Comparison of ENCODE assay signal across 7 mouse cellular contexts in genomic region chr1:33946601-33947395, GRCm38 (mm10). TPM values are rescaled to one million over a fixed set of nuclear protein-coding genes. Genes with fewer than 3 reads are reported as not detected.
DNase-seq lines count a peak whose midpoint lies in the region; ATAC-seq and TF ChIP-seq lines count a peak whose summit lies in the region.

No protein-coding gene starts in this region.

- TF ChIP-seq POLR2A in ES-Bruce4 (IDR thresholded peaks at IDR 0.05; ENCODE audit: insufficient read depth, low read length), result no peak

- peak overlapping the region; percentile 80; the same call in 1 of the 2 replicates for H3K27ac ChIP-seq in ES-Bruce4 (ENCODE audit: insufficient read depth, low read length)

- no peak for ATAC-seq in megakaryocyte, adult 5-6 weeks (ENCODE audit: poor library complexity, severe bottlenecking)

- H3K36me3 ChIP-seq in ES-Bruce4 (ENCODE audit: control insufficient read depth, insufficient read depth, low read length, poor library complexity, severe bottlenecking), result no peaks in the 10 kb centered on the region

- peaks cover 4% of the 10 kb centered on the region for H3K4me1 ChIP-seq in ES-Bruce4 (ENCODE audit: control insufficient read depth, insufficient read depth, low read length)

- no peak overlapping the region for H3K4me3 ChIP-seq in ES-Bruce4 (ENCODE audit: low read depth, low read length)

- DNase-seq in brain, adult 2 months (ENCODE audit: low read depth, low spot score), result peak; percentile 97
- peak; percentile 70 to 73 for DNase-seq in frontal cortex, postnatal 10 days (ENCODE audit: low spot score in 2 of 2)
- DNase-seq in layer of hippocampus, postnatal 10 days (ENCODE audit: low spot score in 2 of 2), result peak; percentile 42 to 61
- peak; percentile 72 to 78 for DNase-seq in right cerebral cortex, adult 2 months (ENCODE audit: low spot score in 2 of 2)
- no peak for DNase-seq in urinary bladder, adult 2 months (ENCODE audit: low spot score)

- no peaks in the 10 kb centered on the region for H3K27me3 ChIP-seq in ES-Bruce4 (ENCODE audit: control insufficient read depth, insufficient read depth, low read length, poor library complexity, severe bottlenecking)

- no peak for TF ChIP-seq EP300 in ES-Bruce4 (IDR thresholded peaks at IDR 0.05; ENCODE audit: insufficient read depth, low read depth, low read length)

- no peaks in the 10 kb centered on the region for H3K9me3 ChIP-seq in ES-Bruce4 (replicated peaks; ENCODE audit: control insufficient read depth, insufficient read depth, low read length, poor library complexity, severe bottlenecking)

- peak overlapping the region; percentile 40 for H3K9ac ChIP-seq in ES-Bruce4 (ENCODE audit: low read depth, poor library complexity, severe bottlenecking)

- TF ChIP-seq CTCF in ES-Bruce4 (IDR thresholded peaks at IDR 0.05; ENCODE audit: low read depth, low read length), result no peak

RNA-seq across cellular contexts. Expression of gene Dst, which starts 38.8 kb away (rescaled TPM):
- polyA plus RNA-seq in ES-Bruce4 (2011; ENCODE audit: insufficient read depth, insufficient read length, low read depth, missing spikeins), result 287 and 296 TPM in 2 replicates
- 100 to 1,000 TPM; 202 to 225 TPM for total RNA-seq in layer of hippocampus, postnatal 10 days (2021)
- 77.4 and 118 TPM in 2 replicates for polyA plus RNA-seq in urinary bladder, adult 2 months (2012; rRNA removed)
- 0.21 and 0.71 TPM in 2 replicates for total RNA-seq in megakaryocyte, adult 5-6 weeks (2015)
- 0.37 and 0.73 TPM in 2 replicates for total RNA-seq in megakaryocyte, adult 5-6 weeks (2017)

RNA-seq across cellular contexts. Expression of gene Bend6, which starts 39.2 kb away (rescaled TPM):
- polyA plus RNA-seq in ES-Bruce4 (2011; ENCODE audit: insufficient read depth, insufficient read length, low read depth, missing spikeins), result 5.4 and 6.9 TPM in 2 replicates
- total RNA-seq in layer of hippocampus, postnatal 10 days (2021), result 100 to 1,000 TPM; 106 to 117 TPM
- 2.1 and 2.6 TPM in 2 replicates for polyA plus RNA-seq in urinary bladder, adult 2 months (2012; rRNA removed)
- total RNA-seq in megakaryocyte, adult 5-6 weeks (2015), result not detected in 2 replicates
- total RNA-seq in megakaryocyte, adult 5-6 weeks (2017), result 0.77 TPM in 1 of 2 replicates, not detected in the other

Comparison
In these comparisons a context has a peak if more than half of its experiments do, and no peak if none do; other contexts are left out.
1. RNA of gene Dst, which starts 38.8 kb away (total RNA-seq): 202 to 225 TPM in layer of hippocampus, postnatal 10 days; 0.21 to 0.73 TPM in megakaryocyte, adult 5-6 weeks; every median in the first group is over 100 times any median in the second.
2. RNA of gene Bend6, which starts 39.2 kb away (total RNA-seq): 106 to 117 TPM in layer of hippocampus, postnatal 10 days; 0.77 TPM in megakaryocyte, adult 5-6 weeks; every median in the first group is over 10 times any median in the second.